Mouse (Mus musculus): ENCODE data around the gene Akap11.
A peak's percentile ranks its signal among the peaks of the same experiment; 100 is the strongest.
"Not testable (repeated sequence)": the region's sequence is repeated elsewhere in the genome, so short reads cannot be mapped to it uniquely, and the experiment has no call there.

The Akap11 gene

DNA sequence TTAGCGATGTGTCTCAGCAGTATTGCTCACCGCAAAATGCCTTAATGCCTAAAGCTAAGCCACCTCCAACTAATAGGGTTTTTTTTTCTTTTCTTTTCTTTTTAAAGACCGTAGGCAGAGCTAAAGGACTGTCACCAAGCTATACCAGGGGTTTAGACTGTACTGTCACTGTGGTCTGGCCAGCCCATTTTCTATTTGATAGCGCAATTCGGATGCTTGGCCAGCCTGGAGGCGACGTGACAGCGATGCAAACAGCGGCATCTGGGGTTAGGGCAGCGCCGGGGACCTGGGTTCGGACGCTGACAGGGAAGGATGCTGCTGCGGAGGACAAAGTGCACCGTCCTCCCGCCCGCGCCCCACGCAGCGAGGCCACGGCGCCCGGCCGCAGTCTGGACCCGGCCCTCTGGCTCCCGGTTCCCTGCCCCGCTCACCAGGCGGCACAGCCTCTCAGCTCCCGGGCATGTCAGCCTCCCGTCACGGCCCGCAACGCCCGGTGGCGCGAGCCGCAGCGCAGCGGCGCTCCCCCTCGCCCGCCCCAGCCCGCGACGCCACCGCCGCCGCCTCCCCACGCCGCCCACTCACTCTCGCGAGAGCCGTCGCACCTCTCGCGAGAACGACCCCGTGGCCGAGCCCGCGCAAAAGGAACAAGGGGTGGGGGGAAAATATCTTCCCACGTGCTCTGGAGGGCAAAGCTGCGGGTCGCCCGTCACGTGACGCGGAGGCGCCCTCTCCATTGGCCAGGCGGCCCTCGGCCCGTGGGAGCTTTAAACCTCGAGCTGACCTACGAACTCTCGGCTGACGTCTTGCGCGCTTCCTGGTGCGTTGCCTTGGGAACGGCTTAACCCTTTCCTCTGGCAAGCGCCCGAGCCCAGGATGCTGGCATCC is at the start of gene Akap11:
TSS of gene Akap11 (minus strand) at position 528 of the 885 bp plus-strand sequence.
- peak; percentile 94 for DNase-seq (ENCODE audit: low spot score)

DNA sequence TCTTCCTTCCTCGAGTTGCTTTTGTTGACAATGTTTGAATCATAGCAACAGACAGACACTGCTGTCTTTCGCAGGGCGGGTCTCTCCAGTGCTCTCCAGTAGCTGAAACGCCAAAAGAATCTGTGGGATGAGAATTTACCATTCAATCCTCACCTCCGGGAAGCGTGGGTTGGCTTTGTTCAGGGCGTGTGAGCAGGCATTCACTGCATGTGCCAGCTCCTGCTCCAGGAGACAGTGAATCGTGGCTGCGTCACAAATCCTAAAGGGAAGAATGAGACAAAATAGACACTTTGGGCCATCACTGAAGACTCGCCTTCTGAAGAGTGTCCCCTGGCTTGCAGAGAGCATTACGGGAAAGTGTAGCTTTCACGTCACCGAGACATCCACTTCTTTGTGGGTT is 47.6 kb upstream of the Akap11 start:
- no peak for DNase-seq (ENCODE audit: low spot score)

DNA sequence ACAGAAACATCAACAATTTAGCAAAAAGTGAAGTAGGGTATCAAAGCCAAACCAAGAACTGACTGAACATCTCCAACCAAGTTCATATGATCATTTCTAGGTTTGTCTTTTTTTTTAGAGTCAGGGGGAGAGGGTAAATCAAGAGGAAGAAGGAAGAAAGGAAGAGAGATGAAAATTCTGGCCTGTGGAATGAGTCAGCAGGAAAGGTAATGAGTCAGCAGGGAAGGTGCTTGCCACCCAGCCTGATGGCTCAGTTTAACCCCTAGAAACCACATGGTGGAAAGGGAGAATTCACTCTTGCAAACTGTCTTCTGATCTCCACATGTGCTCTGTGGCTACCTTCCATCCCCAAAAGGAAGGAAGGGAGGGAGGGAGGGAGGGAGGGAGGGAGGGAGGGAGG is 46.6 kb upstream of the Akap11 start:
- DNase-seq (ENCODE audit: low spot score), result no peak

DNA sequence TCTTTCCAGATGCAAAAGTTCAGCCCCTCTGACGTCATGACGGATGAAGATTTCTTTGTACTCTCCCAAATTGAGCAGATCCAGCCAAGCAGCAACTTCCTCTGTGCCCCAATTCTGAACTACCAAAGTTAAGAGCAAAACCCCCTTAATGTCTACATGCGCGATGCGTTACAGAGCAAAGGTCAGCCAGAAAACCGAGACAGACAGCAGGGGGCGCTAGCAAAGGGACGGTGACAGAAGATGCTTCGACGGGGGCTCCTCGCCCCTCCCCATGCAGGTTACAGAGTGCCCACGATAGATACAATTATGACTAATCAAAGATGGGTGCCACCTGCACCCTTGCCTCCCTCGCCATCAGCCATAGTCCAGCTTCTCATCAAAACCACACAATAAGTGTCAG is 39.3 kb upstream of the Akap11 start:
- no peak for DNase-seq (ENCODE audit: low spot score)

DNA sequence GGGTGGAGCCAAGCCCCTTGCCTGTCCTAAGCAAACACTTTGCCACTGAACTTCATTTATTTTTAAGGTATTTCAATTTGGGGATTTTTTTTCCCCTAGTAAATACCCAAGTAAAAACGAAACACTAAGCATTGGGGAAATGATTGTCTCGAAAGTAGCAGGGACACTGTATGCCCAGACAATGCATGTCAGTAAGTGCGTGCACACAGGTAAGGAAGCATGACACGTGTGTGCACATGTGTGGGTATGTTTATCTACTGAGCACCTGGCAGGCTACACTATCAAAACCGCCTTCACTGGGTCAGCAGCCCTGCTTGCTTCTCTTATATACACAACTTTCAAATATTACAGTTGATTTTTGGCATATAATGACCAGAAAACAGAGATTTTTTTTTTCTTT is 31.8 kb upstream of the Akap11 start:
- DNase-seq (ENCODE audit: low spot score), result no peak

DNA sequence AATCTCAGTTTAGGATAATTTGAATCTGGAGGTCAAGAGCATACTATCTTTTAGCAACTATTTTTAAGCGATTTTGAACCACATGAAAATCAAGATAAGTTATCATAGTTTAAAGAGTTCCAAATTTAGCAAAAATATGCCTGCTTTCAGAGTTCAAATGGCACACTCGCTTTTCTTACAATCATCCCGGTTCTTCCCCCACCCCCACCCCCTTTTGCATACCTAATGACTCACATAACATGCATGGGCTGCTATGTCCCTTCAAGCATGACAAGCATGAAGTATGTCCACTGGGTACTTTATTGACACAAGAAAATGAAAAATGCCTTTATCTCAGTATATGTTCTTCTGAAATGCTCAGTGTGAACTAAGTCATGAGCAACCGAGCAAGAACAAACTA is 29.8 kb upstream of the Akap11 start:
- no peak for DNase-seq (ENCODE audit: low spot score)

DNA sequence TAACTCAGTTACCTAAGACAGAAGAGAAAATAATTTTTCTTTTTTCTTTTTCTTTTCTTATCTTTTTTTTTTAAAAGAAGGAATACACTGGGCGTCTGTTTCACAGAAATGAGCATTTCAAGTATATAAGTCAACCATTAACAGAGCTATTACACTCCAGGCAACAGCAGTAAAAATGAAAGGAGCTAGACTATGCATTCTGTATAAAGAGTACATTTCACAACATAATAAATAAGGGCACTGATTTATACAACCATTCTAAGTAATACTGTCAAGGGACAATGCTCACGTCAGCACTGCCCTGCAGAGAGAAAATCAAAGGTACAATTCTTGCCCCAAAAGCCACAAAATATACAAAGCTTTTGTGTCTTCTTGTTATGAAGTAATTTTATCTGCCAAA is 27.7 kb upstream of the Akap11 start:
- DNase-seq (ENCODE audit: low spot score), result no peak

DNA sequence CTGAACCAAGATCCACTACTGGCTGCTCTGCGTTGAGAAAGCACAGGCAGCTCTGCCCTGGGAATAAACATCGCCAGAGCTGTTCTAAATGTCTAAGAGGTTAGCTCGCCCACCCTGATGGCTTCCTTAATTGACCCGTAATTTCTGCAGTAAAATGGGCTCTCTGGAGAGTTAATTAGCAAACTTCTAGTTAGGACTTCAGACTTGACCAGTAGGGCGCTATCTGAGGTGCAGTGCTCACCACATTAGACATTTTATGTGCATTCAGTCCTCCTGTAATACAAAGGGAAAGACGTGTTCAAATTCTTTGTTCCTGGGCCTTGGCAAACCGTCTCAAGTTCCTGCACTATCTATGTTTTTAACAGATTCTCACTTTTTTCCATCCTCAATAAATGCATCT is 26.6 kb upstream of the Akap11 start:
- no peak for DNase-seq (ENCODE audit: low spot score)

DNA sequence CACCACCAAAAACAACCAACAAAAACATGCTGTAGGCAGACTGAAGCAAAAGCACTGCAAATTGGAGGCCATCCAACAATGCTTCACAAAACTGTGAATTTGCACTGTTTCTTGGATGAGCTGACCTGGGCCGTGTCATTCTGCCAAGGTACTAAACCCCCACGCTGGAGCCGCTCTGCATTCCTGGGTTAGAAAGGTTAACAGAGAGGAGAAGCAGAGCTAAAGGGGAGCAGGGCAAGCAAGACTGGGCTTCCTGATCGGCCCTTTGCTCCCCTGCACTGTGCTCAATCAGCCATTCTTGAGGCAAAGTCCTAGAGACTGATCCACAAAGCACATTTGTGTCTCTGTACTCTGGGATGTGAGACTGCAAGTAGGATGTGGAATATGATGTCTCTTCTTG is 25.5 kb upstream of the Akap11 start:
- DNase-seq (ENCODE audit: low spot score), result no peak

DNA sequence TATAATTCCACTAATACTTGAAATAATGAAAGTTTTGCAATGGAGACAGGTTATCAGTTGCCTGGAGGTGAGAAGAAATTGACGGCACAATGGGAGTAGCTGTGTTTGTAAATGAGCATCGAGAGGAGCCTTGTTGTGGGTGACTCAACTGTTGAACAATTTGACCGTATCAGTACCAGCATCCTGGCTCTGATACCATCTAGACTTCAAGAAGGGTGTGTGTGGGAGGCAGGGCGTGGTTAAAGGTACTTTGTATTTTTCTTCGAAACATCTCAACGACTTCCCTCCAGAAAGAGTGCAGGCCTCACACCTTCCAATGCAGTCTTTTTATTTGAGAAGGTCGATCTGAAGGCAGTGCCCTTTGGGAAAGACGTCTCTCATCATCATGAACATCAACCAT is 22.4 kb upstream of the Akap11 start:
- peak; percentile 12 for DNase-seq (ENCODE audit: low spot score)

DNA sequence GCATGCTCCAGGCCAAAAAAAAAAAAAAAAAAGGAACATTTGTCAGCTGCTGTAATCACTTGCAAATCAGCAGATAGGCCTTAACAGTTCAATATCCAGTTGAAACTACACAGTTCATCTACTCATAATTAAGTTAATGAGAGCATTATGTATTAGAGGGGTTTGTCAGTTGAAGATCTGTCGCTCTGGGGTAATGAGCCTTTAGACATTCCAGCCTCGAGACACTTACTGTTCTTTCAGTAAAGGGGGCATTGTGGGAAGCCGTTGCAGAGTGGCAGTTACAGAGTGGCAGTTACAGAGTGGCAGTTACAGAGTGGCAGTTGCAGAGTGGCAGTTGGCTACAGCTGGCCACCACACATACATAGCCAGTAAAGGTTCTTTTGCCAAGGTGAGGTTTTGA is 18.2 kb upstream of the Akap11 start:
- not testable (repeated sequence) for DNase-seq (ENCODE audit: low spot score)

DNA sequence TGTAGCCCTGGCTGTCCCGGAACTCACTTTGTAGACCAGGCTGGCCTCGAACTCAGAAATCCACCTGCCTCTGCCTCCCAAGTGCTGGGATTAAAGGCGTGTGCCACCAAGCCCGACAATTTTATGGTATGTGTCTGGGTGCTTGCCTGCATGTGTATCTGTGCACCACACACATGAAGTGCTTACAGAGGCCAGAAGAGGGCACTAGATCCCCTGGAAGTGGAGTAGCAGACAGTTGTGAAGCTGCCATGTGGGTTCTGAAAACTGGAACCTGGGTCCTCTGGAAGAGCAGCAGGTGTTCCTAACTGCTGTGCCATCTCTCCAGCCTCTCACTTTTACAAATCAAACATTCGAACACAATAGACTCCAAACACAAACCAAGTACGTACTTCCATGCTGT is 17.1 kb upstream of the Akap11 start:
- DNase-seq (ENCODE audit: low spot score), result no peak

DNA sequence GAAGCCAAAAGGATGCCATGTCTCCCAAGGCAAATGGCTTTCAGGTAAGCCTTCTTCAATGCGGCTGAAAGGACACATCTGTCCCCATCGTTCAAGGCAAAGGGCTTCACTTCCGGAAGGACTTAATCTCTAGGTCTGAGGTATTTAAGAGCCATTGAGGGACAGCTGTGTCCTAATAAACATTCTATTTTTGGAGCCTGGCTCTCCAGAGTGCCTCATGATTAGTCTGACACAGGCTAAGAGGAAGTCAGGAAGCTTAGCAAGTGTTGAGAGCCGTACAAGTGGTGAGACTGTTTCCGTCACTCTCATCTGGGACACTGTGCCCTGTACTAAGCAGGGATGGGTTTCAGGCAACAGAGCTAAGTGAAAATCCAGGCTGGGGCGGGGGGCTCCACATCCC is 12.2 kb upstream of the Akap11 start:
- DNase-seq (ENCODE audit: low spot score), result no peak

DNA sequence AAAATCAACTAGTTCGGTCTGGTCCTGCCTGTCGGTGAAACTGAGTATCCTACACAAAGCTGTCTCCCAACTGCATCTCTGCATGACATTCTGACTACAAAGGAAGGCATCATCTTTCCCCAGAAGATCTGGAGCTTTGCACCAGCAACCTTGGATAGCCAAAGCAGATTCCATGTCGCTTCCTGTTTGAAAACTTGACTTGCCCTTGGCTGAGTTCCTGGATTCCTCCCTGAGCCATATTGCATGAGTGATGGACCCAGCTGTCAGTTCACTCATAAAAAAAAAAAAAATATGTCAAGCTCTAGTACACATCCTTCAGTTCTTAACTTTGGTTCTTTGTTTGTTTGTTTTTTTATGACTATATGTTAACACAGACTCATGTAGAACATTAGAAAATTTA is 4.7 kb upstream of the Akap11 start:
- no peak for DNase-seq (ENCODE audit: low spot score)

DNA sequence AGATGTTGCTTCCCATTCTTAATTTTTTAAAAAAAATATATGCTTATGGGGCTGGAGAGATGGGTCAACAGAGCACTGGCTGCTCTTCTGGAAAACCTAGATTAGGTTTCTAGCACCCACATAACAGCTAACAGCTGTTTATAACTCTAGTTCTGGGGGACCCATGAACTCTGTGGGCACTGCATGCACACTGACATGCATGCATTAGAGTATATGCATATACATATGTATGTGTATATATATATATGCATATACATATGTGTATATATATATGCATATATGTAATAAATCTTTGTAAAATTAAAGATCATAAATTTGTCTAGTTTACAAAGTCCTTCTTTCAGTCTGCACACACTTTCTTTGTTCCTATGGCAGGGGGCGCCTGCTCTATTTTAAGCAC is 3.2 kb upstream of the Akap11 start:
- DNase-seq (ENCODE audit: low spot score), result no peak

DNA sequence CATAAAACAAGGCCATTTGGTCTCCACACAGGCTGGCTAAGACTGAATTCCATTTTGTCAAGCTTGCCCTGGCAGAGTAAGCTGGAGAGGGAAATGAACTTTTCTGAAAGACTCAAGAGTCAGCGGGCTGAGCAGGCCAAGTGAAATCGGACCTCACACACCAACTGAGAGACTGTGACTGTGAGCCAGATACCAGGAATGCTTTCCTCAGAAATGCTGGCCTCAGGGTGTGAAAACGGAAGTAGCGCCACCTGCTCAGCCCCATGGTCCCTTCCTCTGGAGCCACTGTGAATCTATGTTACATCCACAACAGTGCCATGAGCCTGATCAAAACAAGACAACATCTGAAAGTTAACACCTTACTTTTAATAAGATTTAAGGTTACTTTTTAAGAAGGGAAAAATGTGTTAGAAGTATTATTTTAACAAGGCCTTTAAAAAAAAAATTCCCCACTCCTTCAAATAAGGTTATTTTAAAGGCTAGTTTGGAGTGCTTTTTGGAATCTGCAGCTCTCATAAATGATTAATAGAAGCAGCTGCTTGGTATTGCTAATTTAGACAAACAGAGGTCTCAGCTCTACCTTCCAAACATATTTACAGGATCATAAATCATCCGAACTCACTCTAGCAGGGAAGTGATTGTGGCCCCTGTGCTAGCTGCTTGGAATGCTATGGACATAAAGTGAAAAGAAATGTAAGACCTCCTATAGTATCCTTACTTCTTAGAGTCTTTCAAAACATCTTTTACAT is 2.1 kb upstream of the Akap11 start:
- no peak for DNase-seq (ENCODE audit: low spot score)

DNA sequence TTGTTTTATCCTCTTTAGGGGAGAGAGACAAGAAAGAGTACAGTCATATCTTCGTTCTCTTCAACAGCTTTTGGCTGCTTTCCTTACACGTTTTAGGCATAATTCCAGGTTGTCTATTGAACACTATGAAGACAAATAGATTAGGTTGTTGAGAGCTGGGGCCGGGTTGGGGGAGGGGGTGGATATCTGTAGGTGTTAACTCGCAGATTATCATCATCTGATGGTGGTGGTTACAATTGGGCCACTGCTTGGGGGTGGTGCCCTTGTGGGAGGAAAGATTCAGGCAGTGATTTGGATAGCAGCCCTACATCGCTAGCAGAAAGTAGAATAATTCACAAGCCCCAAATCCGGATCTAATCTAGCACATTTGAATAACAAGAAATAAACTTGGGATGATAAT is 943 bp upstream of the Akap11 start:
- peak; percentile 3 for DNase-seq (ENCODE audit: low spot score)

DNA sequence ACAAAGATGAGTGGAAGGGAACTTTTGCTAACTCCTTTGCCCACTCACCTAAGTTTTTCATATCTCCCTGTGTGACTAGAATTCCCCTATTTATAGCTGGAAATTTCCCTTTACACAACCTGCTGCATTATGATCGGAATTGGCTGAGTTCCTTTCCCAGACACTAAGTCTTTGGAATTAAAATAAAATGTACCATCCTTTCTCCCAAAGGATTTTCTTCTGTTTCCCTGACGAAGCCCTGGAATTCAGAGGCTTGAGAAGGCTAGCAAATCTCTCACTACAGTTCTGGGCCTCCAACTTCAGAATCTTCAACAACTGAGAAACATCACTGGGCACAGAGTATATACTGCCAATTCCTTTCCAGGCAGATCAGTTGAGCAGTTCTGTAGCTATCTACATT is 1.2 kb downstream of the Akap11 start:
- DNase-seq (ENCODE audit: low spot score), result no peak

DNA sequence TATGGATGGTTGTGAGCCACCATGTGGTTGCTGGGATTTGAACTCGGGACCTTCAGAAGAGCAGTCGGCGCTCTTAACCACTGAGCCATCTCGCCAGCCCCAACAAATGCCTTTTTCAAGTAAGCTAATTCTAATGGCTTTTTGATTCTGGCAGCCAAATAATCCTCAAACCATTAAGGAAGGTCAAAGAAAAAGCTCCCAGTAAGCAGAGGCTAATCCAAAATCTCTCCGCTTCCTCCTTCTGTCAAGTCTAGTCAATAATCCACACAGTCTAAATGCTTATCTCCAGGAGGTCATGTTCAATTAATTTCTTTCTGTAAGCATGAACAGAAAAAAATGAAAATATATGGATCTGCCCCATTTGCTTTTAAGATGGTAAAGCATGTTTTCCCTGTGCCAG is 2.0 kb downstream of the Akap11 start:
- no peak for DNase-seq (ENCODE audit: low spot score)

DNA sequence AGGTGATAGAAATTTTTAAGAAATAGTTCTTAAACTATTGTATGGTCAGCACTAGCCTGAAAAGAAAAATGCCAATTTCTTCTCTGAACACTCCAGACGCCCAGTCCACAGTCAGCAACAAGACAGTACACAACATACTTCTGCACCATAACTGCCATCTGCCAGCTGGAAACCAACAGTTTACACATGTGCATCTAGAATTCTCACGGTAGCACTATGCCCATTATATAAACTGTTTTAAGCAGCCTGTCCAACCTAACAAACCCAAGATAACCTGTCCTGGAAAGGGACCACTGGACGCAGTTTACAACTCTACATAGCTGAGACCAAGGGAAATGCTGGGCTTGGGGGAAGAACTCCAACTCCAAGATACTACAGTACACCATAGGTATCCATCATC is 2.9 kb downstream of the Akap11 start:
- no peak for DNase-seq (ENCODE audit: low spot score)

DNA sequence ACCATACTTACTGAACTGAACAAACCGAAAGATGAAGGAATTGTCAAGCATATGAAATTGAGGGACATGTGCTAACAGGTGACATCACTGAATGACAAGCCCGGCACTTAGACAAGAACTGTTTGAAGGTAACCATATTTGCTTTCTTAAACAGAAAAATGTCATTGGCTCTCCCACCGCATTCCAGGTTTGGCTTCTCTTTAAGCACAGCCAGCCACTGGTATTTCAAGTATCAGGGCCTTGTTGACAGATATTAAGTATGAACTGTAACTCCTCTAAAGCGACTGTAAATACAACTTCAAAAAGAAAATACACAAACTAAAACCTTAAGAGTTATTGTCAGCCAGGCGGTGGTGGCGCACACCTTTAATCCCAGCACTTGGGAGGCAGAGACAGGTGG is 4.3 kb downstream of the Akap11 start:
- DNase-seq (ENCODE audit: low spot score), result no peak

DNA sequence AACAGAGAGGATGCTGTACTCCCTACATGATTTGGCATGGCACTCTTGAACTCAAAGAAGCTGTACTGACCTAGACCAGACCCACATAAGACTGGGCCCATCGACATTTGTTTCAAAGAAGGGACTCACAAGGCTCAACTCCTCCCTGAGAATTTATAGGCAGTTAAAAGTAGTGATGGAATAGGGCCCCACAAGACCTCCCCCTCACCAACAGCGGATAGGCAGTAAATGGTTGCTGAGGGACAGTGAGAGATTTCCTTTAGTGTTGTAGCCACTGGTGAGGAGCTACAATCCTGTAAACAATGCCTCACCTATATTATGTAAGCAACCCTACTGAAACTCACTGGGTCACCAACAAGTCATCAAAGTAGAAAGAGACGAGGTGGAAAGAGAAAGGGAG is 6.4 kb downstream of the Akap11 start:
- DNase-seq (ENCODE audit: low spot score), result no peak

Data from T-cell, adult 2 months (primary cell).